Mouse (Mus musculus) spleen, adult 2 months (tissue): ENCODE data around the gene Dhx32.

ENCODE experiments used
- CTCF ChIP-seq: fragments of 200-500 bp; IDR thresholded peaks from 2 replicates; pipeline ENCODE4 v1.5.1; 2011; ENCODE audit warnings: mild to moderate bottlenecking, inconsistent platforms; ENCODE audit not compliant: insufficient read depth, insufficient read length, insufficient replicate concordance; ENCODE audit errors: extremely low read depth
- POLR2A ChIP-seq: fragments of 200-500 bp; IDR thresholded peaks from 2 replicates; pipeline ENCODE4 v1.6.1; 2011; ENCODE audit warnings: low read depth, low read length, inconsistent platforms

GRCm38 (mm10) chr7:133751163-133751562, 31.4 kb downstream of the Dhx32 start:
- TF ChIP-seq POLR2A: no peak
- no peak for TF ChIP-seq CTCF
